Mouse (Mus musculus): ENCODE data around the gene Slc38a5.

Gene Slc38a5

DNA sequence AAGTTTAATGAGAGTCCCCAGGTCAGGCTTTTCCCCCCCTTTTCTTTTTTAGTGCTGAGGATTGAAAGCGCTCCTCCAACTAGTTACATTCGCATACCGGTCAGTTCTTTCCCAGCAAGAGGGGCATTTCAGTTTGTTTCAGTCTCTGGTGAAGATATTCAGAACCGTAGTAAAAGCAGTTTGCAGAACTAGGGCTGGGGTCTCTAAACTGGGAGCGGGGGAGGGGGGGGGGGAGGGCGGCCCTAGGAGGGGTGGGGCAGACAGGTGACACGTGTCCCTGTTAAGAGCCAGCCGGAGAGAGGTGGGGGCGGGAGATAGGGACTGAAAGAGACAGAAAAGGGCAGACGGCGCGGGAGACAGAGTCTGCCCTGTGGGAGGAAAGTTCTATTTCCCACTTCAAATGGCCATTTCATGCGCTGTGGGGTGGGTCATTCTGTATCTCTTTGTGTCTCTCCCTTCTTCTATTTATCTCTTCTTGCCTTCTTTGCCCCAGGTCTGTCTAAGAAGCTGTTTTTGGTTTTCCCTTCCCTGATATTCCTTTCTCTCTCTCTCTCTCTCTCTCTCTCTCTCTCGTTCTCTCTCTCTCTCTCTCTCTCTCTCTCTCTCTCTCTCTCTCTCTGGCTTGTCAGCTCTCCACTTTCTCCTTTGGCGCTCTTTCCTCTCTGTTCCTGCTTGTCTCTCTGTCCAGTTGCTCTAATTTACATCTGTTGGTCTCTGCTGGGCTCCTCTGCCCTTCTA is at the start of gene Slc38a5:
Gene Slc38a5 (plus strand): TSS at position 51 of the 738 bp plus-strand sequence.
- in situ Hi-C loops (cut with MboI, MseI), result no loop called here

DNA sequence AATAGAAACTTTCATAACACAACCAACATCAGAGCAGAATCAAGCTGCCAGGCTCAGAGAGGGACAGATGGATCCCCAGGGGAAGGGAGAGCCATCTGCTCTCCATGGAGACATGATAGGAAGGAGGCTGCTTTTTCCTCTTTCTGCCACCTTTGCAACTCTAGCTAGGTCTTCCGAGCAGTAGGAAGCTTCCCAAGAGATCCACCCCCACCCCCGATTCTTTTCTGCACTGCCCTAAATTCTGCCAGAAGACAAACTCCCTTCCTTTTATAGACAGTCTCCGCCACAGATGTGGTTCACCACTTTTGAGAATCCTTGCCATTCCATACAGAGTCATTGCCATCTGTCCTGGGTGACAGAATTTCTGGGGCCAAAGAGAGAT is 48.6 kb upstream of the Slc38a5 start:
- in situ Hi-C loops (cut with MboI, MseI), result no loop called here

- in situ Hi-C loops (cut with MboI, MseI), result no loop called here
These were observed 48.1 kb upstream of the Slc38a5 start for GRCm38 (mm10) chrX:8222678-8223421.

- in situ Hi-C loops (cut with MboI, MseI), result no loop called here
These were observed 47.5 kb upstream of the Slc38a5 start for GRCm38 (mm10) chrX:8223473-8223872.

GRCm38 (mm10) chrX:8230272-8230671 is 40.7 kb upstream of the Slc38a5 start:
- in situ Hi-C loops (cut with MboI, MseI), result no loop called here

DNA sequence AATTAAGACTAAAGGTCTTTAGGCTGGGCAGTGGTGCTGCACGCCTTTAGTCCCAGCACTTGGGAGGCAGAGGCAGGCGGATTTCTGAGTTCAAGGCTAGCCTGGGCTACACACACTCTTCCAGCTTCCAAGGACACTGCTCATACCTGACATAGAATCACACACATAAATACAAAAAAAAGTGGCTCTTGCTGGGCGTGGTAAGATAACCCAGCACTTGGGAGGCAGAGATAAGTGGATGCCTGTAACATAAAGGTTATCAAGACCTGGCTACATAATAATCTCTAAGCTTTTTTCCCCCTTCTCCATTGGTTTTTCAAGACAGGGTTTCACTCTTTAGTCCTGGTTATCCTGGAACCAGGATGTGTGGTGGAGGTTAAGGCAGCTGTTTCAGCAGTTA is 37.3 kb upstream of the Slc38a5 start:
- in situ Hi-C loops (cut with MboI, MseI), result no loop called here

DNA sequence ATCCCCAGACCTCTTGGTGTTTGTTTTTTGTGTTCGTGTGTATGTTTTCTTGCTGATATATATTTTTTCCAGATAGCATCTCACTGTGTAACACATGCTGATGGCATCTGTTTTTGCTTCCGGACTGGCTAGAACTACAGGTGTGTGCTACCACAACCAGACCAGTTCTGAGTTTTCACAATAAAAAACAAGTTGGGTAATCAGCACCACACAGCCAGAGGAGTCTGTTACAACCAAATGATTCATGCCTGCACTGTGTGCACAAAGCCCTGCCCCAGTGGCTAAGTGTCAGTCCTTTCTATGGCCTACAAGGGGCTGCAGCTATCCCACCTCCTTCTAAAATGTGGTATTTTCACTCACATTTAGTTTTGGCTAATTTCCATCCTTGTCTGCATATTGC is 34.2 kb upstream of the Slc38a5 start:
- in situ Hi-C loops (cut with MboI, MseI), result no loop called here

DNA sequence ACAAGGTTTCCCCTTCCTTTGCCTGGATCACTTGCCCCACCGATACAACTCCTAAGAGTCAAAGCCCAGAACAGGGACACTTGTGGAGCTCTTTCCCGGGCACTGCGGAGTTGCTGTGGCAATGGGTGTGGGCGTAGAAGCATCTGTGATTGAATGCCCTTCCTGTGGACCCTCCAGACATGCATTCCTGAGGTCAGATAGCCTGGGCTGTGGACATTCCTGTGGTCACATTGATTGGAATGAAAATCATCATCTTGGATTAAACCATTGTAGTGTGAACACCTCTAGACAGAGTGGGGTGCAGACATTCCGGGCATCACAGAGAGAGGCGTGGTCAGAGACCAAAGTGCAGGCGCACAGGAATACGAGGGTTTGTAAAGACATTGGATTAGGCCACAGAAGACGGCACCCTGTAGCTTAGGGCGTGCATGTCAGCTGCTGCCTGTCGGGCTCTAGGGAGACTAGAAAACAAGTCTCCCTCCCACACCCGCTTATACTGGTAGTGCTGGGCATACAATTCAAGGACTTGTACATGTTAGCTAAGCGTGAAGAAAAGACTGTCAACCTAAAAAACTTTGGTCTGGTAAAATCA is 32.0 kb upstream of the Slc38a5 start:
- in situ Hi-C loops (cut with MboI, MseI), result no loop called here

DNA sequence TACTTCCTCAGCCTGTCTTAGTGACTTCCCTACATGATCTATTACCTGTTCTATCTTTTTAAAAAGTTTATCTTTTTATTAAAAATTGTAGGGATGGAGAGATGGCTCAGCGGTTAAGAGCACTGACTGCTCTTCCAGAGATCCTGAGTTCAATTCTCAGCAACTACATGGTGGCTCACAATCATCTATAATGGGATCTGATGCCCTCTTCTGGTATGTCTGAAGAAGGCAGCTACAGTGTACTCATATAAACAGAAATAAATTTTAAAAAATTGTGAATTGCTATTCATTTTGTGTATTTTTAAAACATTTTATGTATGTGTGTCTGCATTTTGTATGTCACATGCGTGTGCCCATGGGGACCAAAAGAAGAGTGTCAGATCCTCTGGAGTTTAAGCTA is 23.3 kb upstream of the Slc38a5 start:
- in situ Hi-C loops (cut with MboI, MseI), result no loop called here

- in situ Hi-C loops (cut with MboI, MseI), result no loop called here
These were observed 22.3 kb upstream of the Slc38a5 start for GRCm38 (mm10) chrX:8248542-8249120.

DNA sequence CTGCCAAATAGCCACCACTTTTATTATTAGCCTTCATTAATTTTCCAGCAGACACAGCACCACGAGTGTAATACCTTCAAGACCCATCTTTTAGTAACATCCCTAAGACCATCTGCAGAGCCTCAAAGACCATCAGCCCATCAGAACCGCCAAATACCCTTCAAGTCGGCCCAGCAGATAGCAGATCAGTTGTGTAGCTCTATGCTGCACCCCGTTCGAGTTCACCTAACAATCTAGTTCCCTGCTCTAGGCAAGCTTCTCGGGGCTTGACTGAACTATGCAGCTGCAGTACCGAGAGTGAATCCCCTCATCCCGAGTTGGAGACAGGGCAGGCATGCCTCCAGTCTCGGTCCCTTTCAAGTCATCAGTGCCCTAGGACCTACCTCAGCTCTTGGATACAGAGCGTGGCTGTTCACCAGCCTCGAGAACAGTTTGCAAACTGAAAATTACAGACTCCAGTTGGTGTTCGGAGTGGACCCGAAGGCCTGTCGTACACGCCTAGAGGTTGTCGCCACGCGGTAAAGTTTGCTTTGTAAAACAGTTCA is 19.1 kb upstream of the Slc38a5 start:
- in situ Hi-C loops (cut with MboI, MseI), result loop anchor here (5.0 kb wide), 1 partner anchor 70 kb away; no protein-coding TSS in a partner anchor

GRCm38 (mm10) chrX:8252334-8253285 is 18.3 kb upstream of the Slc38a5 start, which contains the start of gene Ftsj1:
TSS of gene Ftsj1 (minus strand) at chrX:8252406.
- in situ Hi-C loops (cut with MboI, MseI), result loop anchor here (5.0 kb wide), 1 partner anchor 70 kb away; no protein-coding TSS in a partner anchor

- in situ Hi-C loops (cut with MboI, MseI), result loop anchor here (5.0 kb wide), 1 partner anchor 71 kb away; no protein-coding TSS in a partner anchor
These were observed 17.2 kb upstream of the Slc38a5 start for GRCm38 (mm10) chrX:8253711-8254110.

DNA sequence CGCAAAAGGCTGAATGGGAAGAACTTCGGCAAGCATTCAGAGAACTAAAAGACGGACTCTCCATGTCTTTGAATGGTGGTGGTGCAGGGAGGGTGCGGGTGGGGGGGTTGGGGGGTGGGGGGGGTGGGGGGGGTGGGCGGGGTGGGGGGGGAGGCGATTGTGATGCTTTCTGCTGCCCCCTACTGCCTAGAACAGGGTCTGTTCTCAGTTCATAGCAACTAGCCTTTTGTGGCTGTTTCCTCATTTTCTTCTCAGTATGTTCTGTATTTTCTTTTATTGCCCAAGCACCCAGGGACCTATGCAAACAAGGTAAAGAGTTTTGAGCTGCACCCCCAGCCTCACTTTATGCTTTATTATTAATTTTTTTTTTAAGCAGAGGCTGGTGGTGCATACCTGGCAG is 15.1 kb upstream of the Slc38a5 start:
- in situ Hi-C loops (cut with MboI, MseI), result no loop called here

GRCm38 (mm10) chrX:8259478-8259877 is 11.5 kb upstream of the Slc38a5 start:
- in situ Hi-C loops (cut with MboI, MseI), result no loop called here

- in situ Hi-C loops (cut with MboI, MseI), result no loop called here
These were observed 7.7 kb upstream of the Slc38a5 start for GRCm38 (mm10) chrX:8263156-8263804.

GRCm38 (mm10) chrX:8264222-8264621 is 6.7 kb upstream of the Slc38a5 start:
- in situ Hi-C loops (cut with MboI, MseI), result no loop called here

GRCm38 (mm10) chrX:8272000-8272399 is 1.1 kb downstream of the Slc38a5 start:
- in situ Hi-C loops (cut with MboI, MseI), result no loop called here

DNA sequence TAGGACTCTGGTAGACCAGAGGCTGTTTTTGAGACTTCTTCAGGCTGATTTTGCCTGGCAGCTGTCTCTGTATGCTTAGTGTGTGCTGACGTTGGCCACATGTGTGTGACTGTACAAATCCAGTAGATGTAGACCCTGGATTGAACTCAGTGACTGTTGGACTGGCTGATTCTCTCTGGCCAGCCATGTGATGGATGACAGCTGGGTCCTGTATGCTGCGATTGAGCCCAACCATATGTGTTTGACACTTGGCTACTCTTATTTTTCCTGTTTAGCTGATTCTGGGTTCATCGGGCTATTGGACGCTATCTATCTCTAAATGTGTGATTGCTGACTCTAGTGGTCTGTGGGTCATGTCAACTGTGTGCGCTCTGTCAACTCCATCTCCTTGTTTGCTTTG is 3.1 kb downstream of the Slc38a5 start:
- in situ Hi-C loops (cut with MboI, MseI), result no loop called here

DNA sequence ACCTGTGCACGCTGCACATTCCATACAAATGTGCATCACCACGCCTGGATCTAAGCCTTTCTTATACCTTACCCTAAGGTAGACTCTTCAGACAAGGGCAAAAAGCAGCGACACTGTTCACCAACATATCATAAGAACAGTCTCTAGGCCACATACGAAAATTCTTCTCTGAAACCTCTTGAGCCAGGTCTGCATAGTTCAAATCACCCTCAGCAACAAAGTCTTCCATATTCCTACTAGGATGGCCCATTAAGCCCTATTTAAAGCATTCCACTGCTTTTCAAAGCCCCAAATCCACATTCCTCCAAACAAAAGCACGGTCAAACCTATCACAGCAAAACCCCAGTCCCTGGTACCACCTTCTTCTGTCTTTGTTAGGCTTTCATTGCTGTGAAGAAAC is 17.7 kb downstream of the Slc38a5 start:
- in situ Hi-C loops (cut with MboI, MseI), result no loop called here

All from T-helper 1 cell (primary cell).